Mouse (Mus musculus): ENCODE data around the gene Evc. TPM values are rescaled to one million over a fixed set of nuclear protein-coding genes. Genes with fewer than 3 reads are reported as not detected.

The Evc gene
- polyA plus RNA-seq, 1 experiment = 2.1 TPM

GRCm38 (mm10) chr5:37241224-37241623 is 95.5 kb downstream of the Evc start:
- Histone ChIP-seq H3K4me1 (replicated peaks; ENCODE audit: control insufficient read depth, insufficient read depth, low read length) (peaks cover 1% of the 10 kb centered on the region; the same call in 1 of the 2 replicates), H3K36me3 (ENCODE audit: control insufficient read depth, insufficient read depth, low read length) (no peaks in the 10 kb centered on the region), H3K27ac (ENCODE audit: control insufficient read depth, insufficient read depth, low read length) (no peak overlapping the region), H3K4me3 (ENCODE audit: control insufficient read depth, insufficient read depth, low read length) (no peak overlapping the region), H3K27me3 (ENCODE audit: control insufficient read depth, insufficient read depth, low read length) (peaks cover 6% of the 10 kb centered on the region; the same call in 1 of the 2 replicates)
- no peak for DNase-seq
- 22% methylated on average over 9 of the region's 9 CpGs for WGBS
- TF ChIP-seq CTCF (IDR thresholded peaks at IDR 0.05; ENCODE audit: borderline replicate concordance, control insufficient read depth, extremely low read depth, insufficient read depth, low read length, poor library complexity) (no peak), POLR2A (IDR thresholded peaks at IDR 0.05; ENCODE audit: control insufficient read depth, extremely low read depth, insufficient read depth, low read length, poor library complexity) (no peak)

GRCm38 (mm10) chr5:37240550-37240949 is 96.1 kb downstream of the Evc start:
- 12% methylated on average over 5 of the region's 5 CpGs for WGBS
- Histone ChIP-seq H3K27me3 (ENCODE audit: control insufficient read depth, insufficient read depth, low read length) (peaks cover 6% of the 10 kb centered on the region; the same call in 1 of the 2 replicates), H3K27ac (ENCODE audit: control insufficient read depth, insufficient read depth, low read length) (no peak overlapping the region), H3K4me1 (replicated peaks; ENCODE audit: control insufficient read depth, insufficient read depth, low read length) (no peaks in the 10 kb centered on the region), H3K4me3 (ENCODE audit: control insufficient read depth, insufficient read depth, low read length) (no peak overlapping the region), H3K36me3 (ENCODE audit: control insufficient read depth, insufficient read depth, low read length) (no peaks in the 10 kb centered on the region)
- DNase-seq = no peak
- no peak for TF ChIP-seq CTCF (IDR thresholded peaks at IDR 0.05; ENCODE audit: borderline replicate concordance, control insufficient read depth, extremely low read depth, insufficient read depth, low read length, poor library complexity)
- TF ChIP-seq POLR2A (IDR thresholded peaks at IDR 0.05; ENCODE audit: control insufficient read depth, extremely low read depth, insufficient read depth, low read length, poor library complexity) = no peak

Other genes starting within 250 kb of the Evc start
- gene Crmp1, start 95.0 kb downstream of the Evc start, polyA plus RNA-seq (2012; rRNA removed) = 2.8 and 3.8 TPM in 2 replicates
- gene Evc2, start 1.6 kb upstream of the Evc start, polyA plus RNA-seq (2012; rRNA removed) = 3.4 and 7.2 TPM in 2 replicates